Mouse (Mus musculus) MEL (cell line): ENCODE results near the gene Polg. TPM values are rescaled to one million over a fixed set of nuclear protein-coding genes. Genes with fewer than 3 reads are reported as not detected.

Experiments used
- DNase-seq: peaks from one replicate; pipeline ENCODE4 v3.0.0; 2011; ENCODE audit warnings: low read depth, low spot score
- H3K27ac ChIP-seq: 2 replicates; pipeline ENCODE4 v1.5.1; 2012; ENCODE audit warnings: low read depth, mild to moderate bottlenecking, control low read depth, low read length, moderate library complexity; ENCODE audit not compliant: control insufficient read depth
- H3K27me3 ChIP-seq, 2 experiments: fragments of 150-350 bp in 1 of 2; sonication (generic) in 1 of 2; 2 replicates each; pipeline ENCODE4 v1.6.1; 2012; ENCODE audit warnings: low read length in 2 of 2, mild to moderate bottlenecking in 2 of 2, improper control_type of control experiment in 1 of 2, moderate library complexity in 1 of 2; ENCODE audit not compliant: insufficient read depth in 2 of 2, control insufficient read depth in 1 of 2
- H3K36me3 ChIP-seq, 2 experiments: 2 replicates each; pipeline ENCODE4 v1.6.1; 2012 to 2014; ENCODE audit warnings: low read length in 2 of 2, improper control_type of control experiment in 1 of 2, inconsistent platforms in 1 of 2, mild to moderate bottlenecking in 1 of 2; ENCODE audit not compliant: insufficient read depth in 2 of 2, control insufficient read depth in 1 of 2
- H3K4me1 ChIP-seq, 2 experiments: fragments of 150-350 bp in 1 of 2; sonication (generic) in 1 of 2; 2 replicates each; pipeline ENCODE4 v1.6.1; 2012; ENCODE audit warnings: low read length in 2 of 2, improper control_type of control experiment in 1 of 2, mild to moderate bottlenecking in 1 of 2; ENCODE audit not compliant: insufficient read depth in 2 of 2, control insufficient read depth in 1 of 2
- H3K4me3 ChIP-seq, 2 experiments: fragments of 150-350 bp in 1 of 2; sonication (generic) in 1 of 2; 2 replicates each; pipeline ENCODE4 v1.5.1; 2012; ENCODE audit warnings: low read depth in 2 of 2, low read length in 2 of 2, mild to moderate bottlenecking in 2 of 2, moderate library complexity in 2 of 2, control low read depth in 1 of 2, improper control_type of control experiment in 1 of 2; ENCODE audit not compliant: control insufficient read depth in 1 of 2, insufficient read depth in 1 of 2
- H3K79me2 ChIP-seq: 2 replicates; pipeline ENCODE4 v1.6.1; 2012; ENCODE audit warnings: mild to moderate bottlenecking, low read length, moderate library complexity; ENCODE audit not compliant: control insufficient read depth, poor library complexity, insufficient read depth
- H3K9ac ChIP-seq: 2 replicates; pipeline ENCODE4 v1.6.1; 2012; ENCODE audit warnings: low read depth, mild to moderate bottlenecking, control low read depth, low read length, moderate library complexity; ENCODE audit not compliant: control insufficient read depth, poor library complexity, severe bottlenecking
- H3K9me3 ChIP-seq: fragments of 150-350 bp; sonication (generic); replicated peaks from 2 replicates; pipeline ENCODE4 v1.6.1; 2012; ENCODE audit warnings: mild to moderate bottlenecking, low read length, improper control_type of control experiment, moderate library complexity; ENCODE audit not compliant: insufficient read depth
- BHLHE40 ChIP-seq: IDR thresholded peaks from 2 replicates; pipeline ENCODE4 v1.6.1; 2012; ENCODE audit warnings: low read depth, mild to moderate bottlenecking, inconsistent platforms, low read length, improper control_type of control experiment, borderline replicate concordance
- CHD1 ChIP-seq: IDR thresholded peaks from 2 replicates; pipeline ENCODE4 v1.6.1; 2012; ENCODE audit warnings: low read depth, mild to moderate bottlenecking, inconsistent platforms, low read length, improper control_type of control experiment
- CHD2 ChIP-seq: IDR thresholded peaks from 2 replicates; pipeline ENCODE4 v1.6.1; 2011; ENCODE audit warnings: low read length, improper control_type of control experiment
- E2F4 ChIP-seq: IDR thresholded peaks from 2 replicates; pipeline ENCODE4 v1.6.1; 2011; ENCODE audit warnings: low read depth, low read length, improper control_type of control experiment, borderline replicate concordance
- ETS1 ChIP-seq: IDR thresholded peaks from 2 replicates; pipeline ENCODE4 v1.6.1; 2012; ENCODE audit warnings: low read depth, mild to moderate bottlenecking, inconsistent platforms, low read length, improper control_type of control experiment, moderate library complexity
- GATA1 ChIP-seq: IDR thresholded peaks from 2 replicates; pipeline ENCODE4 v1.6.1; 2011; ENCODE audit warnings: low read depth, low read length, improper control_type of control experiment
- HCFC1 ChIP-seq: IDR thresholded peaks from 2 replicates; pipeline ENCODE4 v1.6.1; 2012; ENCODE audit warnings: low read depth, mild to moderate bottlenecking, inconsistent platforms, low read length, improper control_type of control experiment, moderate library complexity
- MAFK ChIP-seq: IDR thresholded peaks from 2 replicates; pipeline ENCODE4 v1.6.1; 2011; ENCODE audit warnings: low read depth, mild to moderate bottlenecking, low read length, improper control_type of control experiment, borderline replicate concordance
- MAX ChIP-seq: IDR thresholded peaks from 2 replicates; pipeline ENCODE4 v1.6.1; 2011; ENCODE audit warnings: low read length, improper control_type of control experiment
- MAZ ChIP-seq: IDR thresholded peaks from 2 replicates; pipeline ENCODE4 v1.6.1; 2012; ENCODE audit warnings: low read depth, mild to moderate bottlenecking, inconsistent platforms, low read length, improper control_type of control experiment
- MYB ChIP-seq: IDR thresholded peaks from 2 replicates; pipeline ENCODE4 v1.6.1; 2011; ENCODE audit warnings: mild to moderate bottlenecking, low read depth, low read length, improper control_type of control experiment
- NELFE ChIP-seq: IDR thresholded peaks from 2 replicates; pipeline ENCODE4 v1.6.1; 2011; ENCODE audit warnings: low read depth, low read length, improper control_type of control experiment
- NRF1 ChIP-seq: IDR thresholded peaks from 2 replicates; pipeline ENCODE4 v1.6.1; 2014; ENCODE audit warnings: low read depth, mild to moderate bottlenecking, inconsistent platforms, low read length, improper control_type of control experiment, moderate library complexity; ENCODE audit not compliant: poor library complexity, insufficient read depth, severe bottlenecking
- POLR2AphosphoS2 ChIP-seq: IDR thresholded peaks from 2 replicates; pipeline ENCODE4 v1.6.1; 2011; ENCODE audit warnings: low read length, improper control_type of control experiment
- POLR2AphosphoS5 ChIP-seq: IDR thresholded peaks from 2 replicates; pipeline ENCODE4 v1.6.1; 2012; ENCODE audit warnings: low read depth, borderline replicate concordance, mild to moderate bottlenecking, inconsistent platforms, low read length, moderate library complexity, mixed read lengths
- RAD21 ChIP-seq: IDR thresholded peaks from 2 replicates; pipeline ENCODE4 v1.6.1; 2011; ENCODE audit warnings: mild to moderate bottlenecking, low read depth, low read length, improper control_type of control experiment
- RCOR1 ChIP-seq: IDR thresholded peaks from 2 replicates; pipeline ENCODE4 v1.6.1; 2012; ENCODE audit warnings: low read depth, mild to moderate bottlenecking, inconsistent platforms, low read length, improper control_type of control experiment
- UBTF ChIP-seq: IDR thresholded peaks from 2 replicates; pipeline ENCODE4 v1.6.1; 2012; ENCODE audit warnings: low read depth, mild to moderate bottlenecking, inconsistent platforms, low read length, improper control_type of control experiment, moderate library complexity, borderline replicate concordance; ENCODE audit not compliant: insufficient read depth
- ZKSCAN1 ChIP-seq: IDR thresholded peaks from 2 replicates; pipeline ENCODE4 v1.6.1; 2012; ENCODE audit warnings: low read depth, mild to moderate bottlenecking, inconsistent platforms, low read length, improper control_type of control experiment, moderate library complexity
- ZMIZ1 ChIP-seq: IDR thresholded peaks from 2 replicates; pipeline ENCODE4 v1.6.1; 2012; ENCODE audit warnings: low read depth, mild to moderate bottlenecking, inconsistent platforms, low read length, improper control_type of control experiment, moderate library complexity
- polyA plus RNA-seq, 2 experiments: library from polyadenylated mRNA; stranded (reverse) in 1 of 2; unstranded in 1 of 2; fragments of >175 nt in 1 of 2; fragments of >200 nt in 1 of 2; gene quantifications; 2 replicates each; pipeline versions ENCODE4 v1.2.1 to v1.2.4; 2012; ENCODE audit warnings: low replicate concordance in 2 of 2, low read depth in 1 of 2; ENCODE audit not compliant: insufficient read length in 2 of 2, insufficient read depth in 1 of 2, missing spikeins in 1 of 2
- total RNA-seq: library from RNA; depleted of rRNA; stranded (reverse); fragments of 300-350 nt; gene quantifications from 2 replicates; pipeline ENCODE4 v1.2.3, GENCODE M21; 2012

Polg gene
- total and polyA plus RNA-seq, 3 experiments: 82.7 to 129 TPM; not detected in 1

- no peak for DNase-seq
- no peak overlapping the region for H3K27ac ChIP-seq
- no peaks in the 10 kb centered on the region for H3K36me3 ChIP-seq
- H3K4me3 ChIP-seq: no peak overlapping the region
- no peak for TF ChIP-seq ETS1
- no peak for TF ChIP-seq MAFK
- TF ChIP-seq ZMIZ1: no peak
- TF ChIP-seq MAZ: no peak
- no peak for TF ChIP-seq NRF1
- TF ChIP-seq CHD2: no peak
- no peak for TF ChIP-seq POLR2AphosphoS2
- no peak for TF ChIP-seq BHLHE40
- no peak for TF ChIP-seq RCOR1
- TF ChIP-seq CHD1: no peak
- TF ChIP-seq RAD21: no peak
- TF ChIP-seq MYB: no peak
- no peak for TF ChIP-seq POLR2AphosphoS5
- TF ChIP-seq E2F4: no peak
- TF ChIP-seq UBTF: no peak
- TF ChIP-seq NELFE: no peak
- TF ChIP-seq GATA1: no peak
- TF ChIP-seq ZKSCAN1: no peak
- TF ChIP-seq HCFC1: no peak
- no peak for TF ChIP-seq MAX
- H3K79me2 ChIP-seq: no peaks in the 10 kb centered on the region
- H3K9ac ChIP-seq: no peak overlapping the region
- H3K4me1 ChIP-seq: no peaks in the 10 kb centered on the region
- H3K27me3 ChIP-seq: peaks cover 0 to 2% of the 10 kb centered on the region in 2 experiments; a peak in 2 of 4 replicates
- H3K9me3 ChIP-seq: no peaks in the 10 kb centered on the region
Observed at GRCm38 (mm10) chr7:79506531-79507090, 40.4 kb upstream of the Polg start.

DNA sequence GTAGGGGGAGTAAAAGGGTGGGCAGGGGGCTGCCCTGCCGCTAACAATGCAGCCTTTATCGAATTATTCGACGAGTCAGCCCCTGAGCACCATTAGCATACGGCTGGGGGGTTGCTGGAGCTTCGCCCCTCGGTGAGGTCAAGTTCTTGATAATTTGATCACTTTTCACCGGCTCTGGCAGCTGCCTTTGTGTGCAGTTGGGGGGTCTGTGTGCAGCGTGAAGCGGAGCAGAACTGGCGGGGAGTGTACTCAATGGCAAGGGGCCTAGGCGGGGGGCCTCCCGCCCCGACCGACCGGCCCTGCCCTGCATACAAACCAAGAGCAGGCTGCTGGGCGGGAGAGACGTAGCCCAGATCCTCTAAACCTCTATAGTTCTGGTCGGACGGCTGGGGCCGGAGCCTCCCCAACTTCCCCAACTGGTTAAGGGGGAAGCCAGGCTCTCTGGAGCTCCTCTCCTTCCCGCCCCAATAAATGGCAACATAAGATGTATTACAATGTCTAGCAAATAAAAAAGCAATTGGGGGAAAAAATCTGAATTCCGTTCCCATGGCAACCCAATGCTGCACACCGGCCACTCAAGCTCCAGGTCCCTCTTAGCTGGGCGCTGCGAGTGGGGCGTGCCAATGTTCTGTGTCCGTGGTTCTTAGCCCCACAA is 39.8 kb upstream of the Polg start:
- no peak overlapping the region for H3K4me3 ChIP-seq
- H3K79me2 ChIP-seq: no peaks in the 10 kb centered on the region
- no peaks in the 10 kb centered on the region for H3K9me3 ChIP-seq
- H3K36me3 ChIP-seq: no peaks in the 10 kb centered on the region
- no peak overlapping the region for H3K9ac ChIP-seq
- TF ChIP-seq NELFE: no peak
- peaks cover 0 to 2% of the 10 kb centered on the region in 2 experiments; a peak in 1 of 4 replicates for H3K27me3 ChIP-seq
- no peak for DNase-seq
- no peak overlapping the region for H3K27ac ChIP-seq
- no peaks in the 10 kb centered on the region for H3K4me1 ChIP-seq
